Comparison of ENCODE assay signal across 13 mouse cellular contexts in the genomic region with DNA sequence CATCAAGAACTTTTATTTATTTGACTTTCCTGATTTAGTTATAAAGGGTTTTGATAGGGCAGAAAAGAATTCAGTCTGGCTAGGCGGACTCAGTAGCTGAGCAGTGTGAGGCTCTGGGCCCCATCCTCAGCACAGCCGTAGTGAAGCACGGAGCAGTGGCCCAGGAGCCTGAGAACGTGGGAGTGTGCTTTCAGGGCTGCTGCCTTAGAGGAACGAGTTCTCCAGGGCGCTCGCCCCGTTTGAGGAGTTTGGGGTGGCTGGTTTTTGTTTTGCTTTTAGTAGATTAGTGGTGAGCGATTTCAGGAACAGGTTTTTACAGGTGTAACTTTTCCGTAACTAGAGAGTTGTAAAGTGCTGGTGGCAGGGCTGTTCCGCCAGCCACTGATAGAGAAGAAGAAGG. TPM values are rescaled to one million over a fixed set of nuclear protein-coding genes. Genes with fewer than 3 reads are reported as not detected.
DNase-seq lines count a peak whose midpoint lies in the region; ATAC-seq and TF ChIP-seq lines count a peak whose summit lies in the region.
"Had no signal": no experiment of that assay in that cellular context is flagged by ENCODE, and none has a peak within 500 bp of the region (broad histone marks: within the 10 kb centered on the region; RNA-seq: fewer than 3 reads in every experiment).

No protein-coding gene starts in this region.

- H3K36me3 ChIP-seq in kidney, embryonic 14.5 days (ENCODE audit: control insufficient read depth, insufficient read depth, low read length) = no peaks in the 10 kb centered on the region
- no peaks in the 10 kb centered on the region for H3K36me3 ChIP-seq in embryonic facial prominence, embryonic 13.5 days
- peaks cover 2% of the 10 kb centered on the region; the same call in 1 of the 2 replicates for H3K36me3 ChIP-seq in liver, embryonic 14.5 days (replicated peaks; ENCODE audit: control insufficient read depth, insufficient read depth, low read depth)
- H3K36me3 ChIP-seq in hindbrain, embryonic 14.5 days (replicated peaks; ENCODE audit: control insufficient read depth, insufficient read depth) = no peaks in the 10 kb centered on the region
- H3K36me3 ChIP-seq: lung, embryonic 15.5 days had no signal

- no peak overlapping the region for H3K9ac ChIP-seq in kidney, embryonic 14.5 days (ENCODE audit: low read depth, low read length)
- H3K9ac ChIP-seq in embryonic facial prominence, embryonic 13.5 days = no peak overlapping the region
- no peak overlapping the region for H3K9ac ChIP-seq in liver, embryonic 14.5 days (replicated peaks)
- H3K9ac ChIP-seq in hindbrain, embryonic 14.5 days = no peak overlapping the region
- H3K9ac ChIP-seq: lung, embryonic 15.5 days had no signal

- DNase-seq in frontal cortex, adult 2 months (ENCODE audit: extremely low spot score in 1 of 2, low spot score in 1 of 2) = no peak
- no peak for DNase-seq in kidney, adult 8-10 months
- no peak for DNase-seq in liver, embryonic 14.5 days (ENCODE audit: low read depth in 3 of 3, low spot score in 3 of 3)
- no peak for DNase-seq in embryo, embryonic 9.5 days (ENCODE audit: extremely low spot score)
- DNase-seq in hindbrain, embryonic 14.5 days (ENCODE audit: low spot score) = no peak
- DNase-seq: adrenal gland, postnatal 25 days; kidney, postnatal 14 days; right cerebral cortex, postnatal 14 days had no signal

- 30% methylated on average over 11 of the region's 11 CpGs for WGBS in kidney, embryonic 14.5 days
- WGBS in embryonic facial prominence, embryonic 13.5 days = 52% methylated on average over 11 of the region's 11 CpGs
- 62% methylated on average over 11 of the region's 11 CpGs for WGBS in liver, embryonic 14.5 days (ENCODE audit: insufficient replicate concordance)
- 81% methylated on average over 11 of the region's 11 CpGs for WGBS in hindbrain, embryonic 14.5 days

- peaks cover 68% of the 10 kb centered on the region for H3K4me1 ChIP-seq in kidney, embryonic 14.5 days (ENCODE audit: control insufficient read depth, insufficient read depth, low read length)
- H3K4me1 ChIP-seq in embryonic facial prominence, embryonic 13.5 days = peaks cover 84% of the 10 kb centered on the region
- peaks cover 82 to 86% of the 10 kb centered on the region in 2 experiments for H3K4me1 ChIP-seq in liver, embryonic 14.5 days (replicated peaks; ENCODE audit: control insufficient read depth in 2 of 2, insufficient read depth in 2 of 2, low read length in 1 of 2)
- H3K4me1 ChIP-seq in hindbrain, embryonic 14.5 days (replicated peaks; ENCODE audit: control insufficient read depth, insufficient read depth, low read length) = peaks cover 12% of the 10 kb centered on the region

- no peaks in the 10 kb centered on the region for H3K9me3 ChIP-seq in kidney, embryonic 14.5 days (ENCODE audit: control insufficient read depth, low read length)
- no peaks in the 10 kb centered on the region for H3K9me3 ChIP-seq in embryonic facial prominence, embryonic 13.5 days
- H3K9me3 ChIP-seq in liver, embryonic 14.5 days (ENCODE audit: control insufficient read depth, low read length) = no peaks in the 10 kb centered on the region
- no peaks in the 10 kb centered on the region for H3K9me3 ChIP-seq in hindbrain, embryonic 14.5 days (ENCODE audit: control insufficient read depth, low read length)
- H3K9me3 ChIP-seq: lung, embryonic 15.5 days had no signal

- H3K27me3 ChIP-seq in kidney, embryonic 14.5 days (ENCODE audit: control insufficient read depth, insufficient read depth, low read length) = no peaks in the 10 kb centered on the region
- H3K27me3 ChIP-seq in embryonic facial prominence, embryonic 13.5 days = no peaks in the 10 kb centered on the region
- no peaks in the 10 kb centered on the region for H3K27me3 ChIP-seq in liver, embryonic 14.5 days (ENCODE audit: control insufficient read depth, insufficient read depth, low read length)
- no peaks in the 10 kb centered on the region for H3K27me3 ChIP-seq in hindbrain, embryonic 14.5 days (ENCODE audit: control insufficient read depth, insufficient read depth, low read length)
- H3K27me3 ChIP-seq: lung, embryonic 15.5 days had no signal

- H3K4me3 ChIP-seq in kidney, embryonic 14.5 days (ENCODE audit: low read length) = no peak overlapping the region
- H3K4me3 ChIP-seq in embryonic facial prominence, embryonic 13.5 days = no peak overlapping the region
- H3K4me3 ChIP-seq in liver, embryonic 14.5 days (ENCODE audit: insufficient read depth in 1 of 2, low read depth in 2 of 2, low read length in 2 of 2) = no peak overlapping the region
- no peak overlapping the region for H3K4me3 ChIP-seq in hindbrain, embryonic 14.5 days (replicated peaks; ENCODE audit: low read length)
- H3K4me3 ChIP-seq: left cerebral cortex, adult 2 months; lung, embryonic 15.5 days had no signal

- TF ChIP-seq CTCF in liver, embryonic 14.5 days (IDR thresholded peaks at IDR 0.05; ENCODE audit: low read depth) = no peak

- H3K4me2 ChIP-seq in kidney, embryonic 14.5 days (replicated peaks; ENCODE audit: low read depth, low read length) = no peak overlapping the region; the same call in 1 of the 2 replicates
- H3K4me2 ChIP-seq in embryonic facial prominence, embryonic 13.5 days = 0 out of 2 replicates have a peak overlapping the region, but pooled peaks have one; percentile 12
- peak overlapping the region; percentile 23 for H3K4me2 ChIP-seq in liver, embryonic 14.5 days (ENCODE audit: low read depth)
- H3K4me2 ChIP-seq in hindbrain, embryonic 14.5 days (replicated peaks) = no peak overlapping the region
- H3K4me2 ChIP-seq: lung, embryonic 15.5 days had no signal

- H3K27ac ChIP-seq in kidney, embryonic 14.5 days (ENCODE audit: low read depth, low read length) = peak overlapping the region; percentile 84
- no peak overlapping the region for H3K27ac ChIP-seq in embryonic facial prominence, embryonic 13.5 days
- H3K27ac ChIP-seq in liver, embryonic 14.5 days = peak overlapping the region; percentile 46
- H3K27ac ChIP-seq in hindbrain, embryonic 14.5 days = no peak overlapping the region

- ATAC-seq in frontal cortex, adult (ENCODE audit: low TSS enrichment) = peak; percentile 48; the same call in 1 of the 2 replicates
- ATAC-seq in kidney, embryonic 14.5 days (ENCODE audit: low FRiP score, low TSS enrichment) = peak; percentile 65
- ATAC-seq in embryonic facial prominence, embryonic 13.5 days (ENCODE audit: insufficient number of reproducible peaks, insufficient read depth, low FRiP score, low TSS enrichment, low read depth) = no peak
- no peak for ATAC-seq in liver, embryonic 14.5 days (ENCODE audit: insufficient read depth)
- ATAC-seq in hindbrain, embryonic 14.5 days (ENCODE audit: low FRiP score) = no peak

- no peak for TF ChIP-seq EP300 in liver, embryonic 14.5 days (IDR thresholded peaks at IDR 0.05; ENCODE audit: low read depth)

RNA-seq across cellular contexts. Expression of a gene that starts 13.1 kb away (rescaled TPM):
- polyA plus RNA-seq in frontal cortex, adult 2 months (2012; rRNA removed) = 28.5 and 29.1 TPM in 2 replicates
- 35.7 and 64.9 TPM in 2 replicates for polyA plus RNA-seq in kidney, embryonic 14.5 days (2014; fragmentation: Nextera tagmentation; extraction: Ambion mirVana)
- polyA plus RNA-seq in embryonic facial prominence, embryonic 13.5 days (2015; fragmentation: Nextera tagmentation; extraction: Ambion mirVana) = 48.4 and 51.3 TPM in 2 replicates
- 20.7 and 24.1 TPM in 2 replicates for polyA plus RNA-seq in liver, embryonic 14.5 days (2012; rRNA removed)
- 28.1 and 33.5 TPM in 2 replicates for polyA plus RNA-seq in liver, embryonic 14.5 days (2014; fragmentation: Nextera tagmentation; extraction: Ambion mirVana)
- 39.9 and 40.9 TPM in 2 replicates for polyA plus RNA-seq in hindbrain, embryonic 14.5 days (2014; fragmentation: Nextera tagmentation; extraction: Ambion mirVana)

Comparison
In these comparisons a context has a peak if more than half of its experiments do, and no peak if none do; other contexts are left out.
1. ATAC-seq: peak in frontal cortex, adult (single experiment) and kidney, embryonic 14.5 days (single experiment); none in embryonic facial prominence, embryonic 13.5 days (single experiment), liver, embryonic 14.5 days (single experiment) and hindbrain, embryonic 14.5 days (single experiment).
2. H3K27ac ChIP-seq: peak in kidney, embryonic 14.5 days (single experiment) and liver, embryonic 14.5 days (single experiment); none in embryonic facial prominence, embryonic 13.5 days (single experiment) and hindbrain, embryonic 14.5 days (single experiment).
3. H3K4me2 ChIP-seq: peak in embryonic facial prominence, embryonic 13.5 days (single experiment) and liver, embryonic 14.5 days (single experiment); none in kidney, embryonic 14.5 days (single experiment) and hindbrain, embryonic 14.5 days (single experiment).